Mouse (Mus musculus) forebrain, embryonic 10.5 days (tissue): ENCODE results near the gene Kcng4. TPM values are rescaled to one million over a fixed set of nuclear protein-coding genes. Genes with fewer than 3 reads are reported as not detected.

Experiments
- DNase-seq: peaks from one replicate; pipeline ENCODE4 v3.0.0-alpha.2; 2017; ENCODE audit warnings: low spot score; ENCODE audit errors: extremely low spot score
- H3K27ac ChIP-seq: fragments of 300-500 bp; sonication (generic); 2 replicates; pipeline ENCODE4 v1.5.1; 2016; ENCODE audit warnings: mild to moderate bottlenecking
- H3K27me3 ChIP-seq: fragments of 300-500 bp; sonication (generic); 2 replicates; pipeline ENCODE4 v1.6.1; 2016; ENCODE audit warnings: mild to moderate bottlenecking; ENCODE audit not compliant: poor library complexity, severe bottlenecking
- H3K36me3 ChIP-seq: fragments of 300-500 bp; sonication (generic); replicated peaks from 2 replicates; pipeline ENCODE4 v1.6.1; 2016; ENCODE audit warnings: mild to moderate bottlenecking, moderate library complexity
- H3K4me1 ChIP-seq: fragments of 300-500 bp; sonication (generic); 2 replicates; pipeline ENCODE4 v1.6.1; 2016
- H3K4me3 ChIP-seq: fragments of 300-500 bp; sonication (generic); 2 replicates; pipeline ENCODE4 v1.5.1; 2016; ENCODE audit warnings: mild to moderate bottlenecking, moderate library complexity
- H3K9me3 ChIP-seq: fragments of 300-500 bp; sonication (generic); 2 replicates; pipeline ENCODE4 v1.6.1; 2016; ENCODE audit warnings: mild to moderate bottlenecking, moderate library complexity
- WGBS: fragments of 180-500 bp; shearing (Covaris S2); methylation state at CpG from one replicate; pipeline ENCODE4 v1.1.7; 2016; 5-methylcytosine and 5-hydroxymethylcytosine counted together
- polyA plus RNA-seq: library from polyadenylated mRNA; unstranded; fragments of >200 nt; fragmentation: Nextera tagmentation; extraction: Ambion mirVana; gene quantifications from 2 replicates; pipeline ENCODE4 v1.2.1, GENCODE M21; 2016

Gene Kcng4
- polyA plus RNA-seq, 1 experiment from 2014 or later = 0.10 TPM

DNA sequence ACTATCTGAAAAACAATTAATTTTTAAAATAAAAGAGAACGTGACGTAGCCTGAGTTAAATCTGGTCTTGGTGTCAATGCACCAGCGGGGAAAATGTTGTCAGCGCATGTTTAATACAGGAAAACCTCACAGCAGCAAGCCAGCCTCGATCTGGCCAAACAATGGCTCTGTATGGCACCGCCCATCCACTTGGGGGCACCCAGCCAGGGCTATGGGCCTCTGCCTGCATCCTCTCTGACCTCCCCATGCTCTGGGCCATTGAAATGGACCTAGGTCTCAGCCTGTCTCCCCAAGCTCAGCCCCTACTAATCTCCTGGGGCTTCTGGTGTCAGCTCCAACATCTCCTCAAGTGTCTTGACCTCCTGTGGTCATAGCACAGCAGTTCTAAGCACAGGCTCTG, 26.4 kb upstream of the Kcng4 start:
- WGBS = 74% methylated on average over 6 of the region's 6 CpGs
- Histone ChIP-seq H3K36me3 (no peaks in the 10 kb centered on the region), H3K9me3 (no peaks in the 10 kb centered on the region; the same call in 1 of the 2 replicates), H3K4me1 (peaks cover 57% of the 10 kb centered on the region), H3K4me3 (no peak overlapping the region), H3K27me3 (peaks cover 19% of the 10 kb centered on the region), H3K27ac (no peak overlapping the region)
- DNase-seq = no peak

DNA sequence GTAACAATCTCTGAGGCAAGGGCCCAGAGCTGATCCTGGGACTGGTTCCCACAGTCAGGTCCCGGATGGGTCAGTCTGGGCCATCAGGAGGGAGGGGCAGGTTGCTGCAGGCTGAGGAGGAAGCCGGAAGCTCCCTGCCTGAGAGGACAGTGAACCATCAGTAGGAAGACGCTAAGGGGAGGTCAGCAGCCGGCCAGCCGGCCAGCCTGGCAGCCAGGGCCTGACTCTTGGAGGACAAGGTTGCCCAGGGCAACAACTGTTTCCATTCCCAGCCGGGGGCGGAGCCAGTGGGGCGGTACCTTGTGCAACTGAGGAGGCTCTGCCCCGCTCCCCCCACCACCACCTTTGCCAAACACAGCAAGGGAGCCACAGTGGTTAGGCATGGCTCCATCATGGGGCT, 25.6 kb upstream of the Kcng4 start:
- no peaks in the 10 kb centered on the region; the same call in 1 of the 2 replicates for H3K9me3 ChIP-seq
- peaks cover 49% of the 10 kb centered on the region for H3K4me1 ChIP-seq
- WGBS = 4% methylated on average over 9 of the region's 9 CpGs
- peak overlapping the region; percentile 83 for H3K27ac ChIP-seq
- DNase-seq = peak; percentile 66
- H3K4me3 ChIP-seq = peak overlapping the region; percentile 22
- no peaks in the 10 kb centered on the region for H3K36me3 ChIP-seq
- H3K27me3 ChIP-seq = peaks cover 11% of the 10 kb centered on the region

GRCm38 (mm10) chr8:119656709-119657464, 21.4 kb upstream of the Kcng4 start:
- H3K4me1 ChIP-seq = peaks cover 28% of the 10 kb centered on the region
- H3K4me3 ChIP-seq = no peak overlapping the region
- 0 out of 2 replicates have a peak, but pooled peaks cover 5% of the 10 kb centered on the region for H3K27me3 ChIP-seq
- H3K9me3 ChIP-seq = no peaks in the 10 kb centered on the region; the same call in 1 of the 2 replicates
- H3K27ac ChIP-seq = no peak overlapping the region
- no peaks in the 10 kb centered on the region for H3K36me3 ChIP-seq
- 55% methylated on average over 5 of the region's 5 CpGs for WGBS
- no peak for DNase-seq

- no peak for DNase-seq
- Histone ChIP-seq H3K36me3 (no peaks in the 10 kb centered on the region), H3K4me3 (no peak overlapping the region), H3K4me1 (peaks cover 5% of the 10 kb centered on the region; the same call in 1 of the 2 replicates), H3K27me3 (0 out of 2 replicates have a peak, but pooled peaks cover 5% of the 10 kb centered on the region), H3K9me3 (peaks cover 7% of the 10 kb centered on the region; the same call in 1 of the 2 replicates), H3K27ac (no peak overlapping the region)
- 58% methylated on average over 2 of the region's 2 CpGs for WGBS
Observed at GRCm38 (mm10) chr8:119651324-119651723, 15.8 kb upstream of the Kcng4 start.

DNA sequence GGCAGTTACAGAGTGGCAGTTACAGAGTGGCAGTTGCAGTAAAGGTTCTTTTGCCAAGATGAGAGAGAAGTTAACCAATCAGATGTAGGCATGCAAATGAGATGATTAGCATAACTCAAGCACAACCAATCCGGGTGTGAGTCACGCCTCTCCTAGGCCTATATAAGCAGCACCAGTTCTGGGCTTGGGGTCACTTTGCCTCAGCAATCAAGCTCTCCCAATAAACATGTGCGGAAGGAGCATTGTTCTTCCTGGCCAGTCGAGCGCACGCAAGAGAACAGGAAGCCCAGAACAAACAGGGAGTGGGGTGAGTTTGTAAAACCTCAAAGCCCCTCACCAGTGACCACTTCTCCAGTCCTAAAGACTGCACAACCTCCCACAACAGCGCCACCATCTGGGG, 11.4 kb upstream of the Kcng4 start:
- no peak for DNase-seq
- no peaks in the 10 kb centered on the region for H3K27me3 ChIP-seq
- no peak overlapping the region for H3K27ac ChIP-seq
- H3K9me3 ChIP-seq = peaks cover 9% of the 10 kb centered on the region; the same call in 1 of the 2 replicates
- 88% methylated on average over 7 of the region's 7 CpGs for WGBS
- H3K4me1 ChIP-seq = no peaks in the 10 kb centered on the region; the same call in 1 of the 2 replicates
- no peaks in the 10 kb centered on the region for H3K36me3 ChIP-seq
- no peak overlapping the region for H3K4me3 ChIP-seq

DNA sequence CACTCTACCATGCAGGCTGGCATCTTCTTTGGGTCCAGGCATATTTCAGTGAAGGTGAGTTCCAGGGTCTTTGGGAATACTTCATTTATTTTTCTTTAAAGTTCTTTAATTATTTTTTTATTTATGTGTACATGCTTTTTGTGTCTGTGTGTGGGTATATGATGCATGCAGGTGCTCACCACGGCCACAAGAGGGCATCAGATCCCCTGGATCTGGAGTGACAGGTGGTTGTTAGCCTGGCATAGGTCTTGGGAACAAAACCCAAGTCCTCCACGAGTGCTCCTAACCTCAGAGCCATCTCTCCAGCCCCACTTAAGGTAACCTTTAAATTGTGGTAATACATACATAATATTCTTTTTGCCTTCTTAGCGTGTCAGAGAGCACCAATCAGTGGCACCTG, 10.7 kb upstream of the Kcng4 start:
- Histone ChIP-seq H3K4me3 (no peak overlapping the region), H3K4me1 (no peaks in the 10 kb centered on the region; the same call in 1 of the 2 replicates), H3K27ac (no peak overlapping the region), H3K9me3 (peaks cover 9% of the 10 kb centered on the region; the same call in 1 of the 2 replicates), H3K36me3 (no peaks in the 10 kb centered on the region), H3K27me3 (no peaks in the 10 kb centered on the region)
- WGBS = 77% methylated on average over 3 of the region's 3 CpGs
- no peak for DNase-seq

DNA sequence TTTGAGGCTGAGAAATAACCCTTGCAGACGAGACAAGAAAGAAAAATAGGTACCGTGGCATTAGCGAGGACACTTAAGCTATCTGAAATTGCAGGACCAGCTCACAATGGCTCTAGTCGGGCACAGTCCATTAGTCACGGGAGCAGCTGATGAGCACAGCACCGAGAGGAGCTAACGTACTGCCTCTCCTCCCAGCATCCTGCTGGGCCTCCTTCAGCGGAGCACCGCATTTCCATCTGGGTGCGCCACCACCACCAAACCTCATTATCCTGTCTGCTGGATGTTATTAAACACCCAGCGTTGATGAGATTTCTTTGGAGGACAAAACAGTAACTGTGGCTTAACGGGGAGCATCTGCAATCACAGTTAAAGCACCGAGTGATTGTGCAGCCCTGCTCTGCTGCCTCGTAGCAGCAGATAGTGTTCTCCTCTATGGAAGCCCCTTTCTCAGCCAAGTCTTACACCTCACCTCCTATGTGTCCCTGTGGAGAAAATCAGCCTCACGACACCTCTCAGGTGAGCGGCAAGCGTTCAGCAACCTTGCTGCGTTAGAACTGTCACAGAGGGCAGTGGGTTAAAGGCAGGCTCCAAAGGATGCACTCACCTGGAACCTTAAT, 9.6 kb upstream of the Kcng4 start:
- no peaks in the 10 kb centered on the region; the same call in 1 of the 2 replicates for H3K4me1 ChIP-seq
- no peak overlapping the region for H3K4me3 ChIP-seq
- no peak for DNase-seq
- H3K27ac ChIP-seq = no peak overlapping the region
- no peaks in the 10 kb centered on the region for H3K27me3 ChIP-seq
- peaks cover 9% of the 10 kb centered on the region; the same call in 1 of the 2 replicates for H3K9me3 ChIP-seq
- H3K36me3 ChIP-seq = no peaks in the 10 kb centered on the region
- 73% methylated on average over 18 of the region's 18 CpGs for WGBS

DNA sequence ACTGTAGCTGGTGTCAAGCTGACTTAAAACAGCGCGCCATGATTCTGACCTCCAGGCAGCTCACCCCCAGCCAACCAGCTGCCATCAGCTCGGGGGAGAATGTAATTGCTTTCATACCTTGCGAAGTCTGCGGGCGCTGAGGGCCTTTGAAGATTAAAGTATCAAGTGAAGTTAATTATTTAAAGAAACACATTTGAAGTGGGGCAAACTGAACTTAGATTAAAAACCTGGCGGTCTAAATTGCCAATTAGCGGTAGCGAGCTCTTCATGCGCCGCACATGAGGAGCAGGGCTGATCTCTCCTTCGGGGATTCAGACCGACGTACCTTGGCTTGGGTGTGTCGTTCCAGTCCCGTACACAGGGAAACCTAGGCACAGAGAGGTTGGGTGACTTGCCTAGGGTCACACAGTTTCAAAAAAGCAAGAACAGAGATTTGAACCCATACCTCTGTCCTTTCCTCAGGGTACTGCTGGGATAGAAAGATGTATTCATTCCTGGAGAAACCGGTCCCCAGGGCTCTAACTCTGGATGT, 9.0 kb upstream of the Kcng4 start:
- Histone ChIP-seq H3K4me3 (no peak overlapping the region), H3K27ac (no peak overlapping the region), H3K27me3 (no peaks in the 10 kb centered on the region), H3K9me3 (peaks cover 9% of the 10 kb centered on the region; the same call in 1 of the 2 replicates), H3K4me1 (no peaks in the 10 kb centered on the region; the same call in 1 of the 2 replicates), H3K36me3 (no peaks in the 10 kb centered on the region)
- DNase-seq = no peak
- 87% methylated on average over 17 of the region's 17 CpGs for WGBS

GRCm38 (mm10) chr8:119642960-119643359, 7.5 kb upstream of the Kcng4 start:
- no peak overlapping the region for H3K4me3 ChIP-seq
- WGBS = 97% methylated on average over 1 of the region's 1 CpGs
- peaks cover 9% of the 10 kb centered on the region; the same call in 1 of the 2 replicates for H3K9me3 ChIP-seq
- no peak for DNase-seq
- no peaks in the 10 kb centered on the region for H3K36me3 ChIP-seq
- H3K4me1 ChIP-seq = no peaks in the 10 kb centered on the region; the same call in 1 of the 2 replicates
- no peak overlapping the region for H3K27ac ChIP-seq
- no peaks in the 10 kb centered on the region for H3K27me3 ChIP-seq

DNA sequence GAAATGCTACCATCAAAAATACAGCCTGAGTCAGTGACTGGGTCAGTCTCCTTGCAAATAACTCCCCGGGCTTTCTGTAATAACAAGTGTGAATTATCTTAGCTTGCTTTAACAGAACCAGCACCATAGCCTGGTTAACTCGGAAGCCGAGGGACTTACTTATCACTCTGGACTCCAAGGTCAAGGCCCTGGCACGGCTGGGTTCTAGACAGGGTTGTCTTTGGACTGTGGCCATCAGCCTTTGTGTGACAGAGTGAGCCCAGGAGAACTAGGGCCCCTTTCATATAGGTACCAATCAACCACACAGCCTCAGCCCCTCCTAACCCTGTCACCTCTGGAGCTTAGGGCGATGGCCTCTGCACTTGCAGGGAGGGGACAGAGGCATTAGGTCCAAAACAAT, 5.6 kb upstream of the Kcng4 start:
- peaks cover 19% of the 10 kb centered on the region for H3K27me3 ChIP-seq
- WGBS = 87% methylated on average over 5 of the region's 5 CpGs
- DNase-seq = no peak
- no peak overlapping the region for H3K27ac ChIP-seq
- H3K4me3 ChIP-seq = no peak overlapping the region
- H3K4me1 ChIP-seq = peaks cover 8% of the 10 kb centered on the region
- H3K9me3 ChIP-seq = no peaks in the 10 kb centered on the region
- no peaks in the 10 kb centered on the region for H3K36me3 ChIP-seq

DNA sequence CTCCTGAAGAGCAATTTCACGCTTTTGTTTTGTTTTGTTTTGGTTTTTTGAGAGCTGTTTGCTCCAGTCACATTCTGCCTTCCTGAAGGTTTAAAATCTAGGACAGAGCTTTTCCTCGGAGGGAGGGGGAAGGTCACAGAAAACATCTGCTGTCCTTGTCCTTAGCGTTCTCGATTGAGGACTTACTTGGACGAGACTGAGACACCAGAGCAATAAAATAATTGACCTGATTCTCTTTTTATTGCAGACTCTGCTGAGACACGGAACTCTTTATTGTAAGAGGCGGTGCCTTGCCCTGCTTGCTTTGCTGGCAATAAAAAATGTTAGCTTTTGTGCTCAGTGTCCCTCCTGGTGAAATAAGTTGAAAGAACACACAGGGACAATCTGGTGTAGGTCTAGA, 4.3 kb upstream of the Kcng4 start:
- DNase-seq = no peak

DNA sequence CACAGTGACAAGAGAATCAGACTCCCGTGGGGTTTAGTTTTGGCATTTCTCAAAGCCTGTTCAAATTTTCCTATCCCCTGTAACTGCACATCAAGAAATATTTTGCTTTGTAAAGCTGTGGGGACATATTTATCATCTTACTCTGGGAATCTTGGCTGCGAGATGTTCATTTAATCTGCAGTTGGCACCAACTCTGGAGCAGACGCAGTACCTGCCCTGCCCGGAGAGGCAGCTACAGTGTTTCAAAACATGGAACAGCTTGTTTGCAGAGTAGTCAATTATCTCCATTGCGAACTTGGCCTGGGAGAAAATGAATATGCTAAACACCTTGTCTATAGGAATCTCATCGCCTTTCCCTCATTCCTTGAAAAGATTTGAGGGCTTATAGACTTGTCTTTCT, 2.8 kb upstream of the Kcng4 start:
- H3K9me3 ChIP-seq = no peaks in the 10 kb centered on the region
- H3K27me3 ChIP-seq = peaks cover 46% of the 10 kb centered on the region
- DNase-seq = no peak
- H3K27ac ChIP-seq = no peak overlapping the region
- peaks cover 32% of the 10 kb centered on the region for H3K4me1 ChIP-seq
- no peak overlapping the region for H3K4me3 ChIP-seq
- H3K36me3 ChIP-seq = no peaks in the 10 kb centered on the region
- WGBS = 91% methylated on average over 6 of the region's 6 CpGs

More for the DNA sequence above, 4.3 kb upstream of the Kcng4 start:
- no peaks in the 10 kb centered on the region for H3K9me3 ChIP-seq
- H3K27ac ChIP-seq = no peak overlapping the region
- 81% methylated on average over 7 of the region's 7 CpGs for WGBS
- no peak overlapping the region for H3K4me3 ChIP-seq
- H3K27me3 ChIP-seq = peaks cover 31% of the 10 kb centered on the region
- H3K4me1 ChIP-seq = peaks cover 21% of the 10 kb centered on the region
- H3K36me3 ChIP-seq = no peaks in the 10 kb centered on the region

- Histone ChIP-seq H3K27ac (no peak overlapping the region), H3K4me1 (peaks cover 38% of the 10 kb centered on the region), H3K9me3 (no peaks in the 10 kb centered on the region), H3K4me3 (no peak overlapping the region), H3K27me3 (peaks cover 55% of the 10 kb centered on the region), H3K36me3 (no peaks in the 10 kb centered on the region)
- DNase-seq = no peak
- WGBS = 93% methylated on average over 4 of the region's 4 CpGs
Observed at GRCm38 (mm10) chr8:119637381-119637780, 1.9 kb upstream of the Kcng4 start.
